Mouse (Mus musculus) granulocyte monocyte progenitor cell, adult 5-6 weeks (primary cell): Measurements from ENCODE around the gene Fam84b. TPM values are rescaled to one million over a fixed set of nuclear protein-coding genes. Genes with fewer than 3 reads are reported as not detected.
"Not testable (repeated sequence)": the region's sequence is repeated elsewhere in the genome, so short reads cannot be mapped to it uniquely, and the experiment has no call there.

ENCODE experiments used
- ATAC-seq: replicated peaks from 2 replicates; pipeline ENCODE4 v1.8.0; 2016; ENCODE audit warnings: mild to moderate bottlenecking, moderate TSS enrichment, inconsistent platforms; ENCODE audit not compliant: poor library complexity, severe bottlenecking
- total RNA-seq, 2 experiments: library from RNA; stranded (forward) in 1 of 2; stranded (reverse) in 1 of 2; fragments of 200-712, 200-1000 nt in 1 of 2; fragments of >200 nt in 1 of 2; fragmentation: Nextera tagmentation in 1 of 2; gene quantifications; 2 replicates each; pipeline ENCODE4 v1.2.3; 2014 to 2017

The Fam84b gene
- total RNA-seq (2014; fragmentation: Nextera tagmentation) = 8.9 and 9.8 TPM in 2 replicates
- 7.9 and 9.0 TPM in 2 replicates for total RNA-seq (2017)

GRCm38 (mm10) chr15:60853231-60853999 is at the start of gene Fam84b:
Fam84b (minus strand) TSS chr15:60853778.
- ATAC-seq = no peak

GRCm38 (mm10) chr15:60898187-60898965 is 44.8 kb upstream of the Fam84b start:
- no peak for ATAC-seq

GRCm38 (mm10) chr15:60896040-60896439 is 42.5 kb upstream of the Fam84b start:
- ATAC-seq = no peak

- ATAC-seq = no peak
These were observed 39.4 kb upstream of the Fam84b start for GRCm38 (mm10) chr15:60892976-60893463.

- ATAC-seq = no peak
These were observed 35.1 kb upstream of the Fam84b start for GRCm38 (mm10) chr15:60888724-60889123.

GRCm38 (mm10) chr15:60875721-60876120 is 22.1 kb upstream of the Fam84b start:
- ATAC-seq = no peak

GRCm38 (mm10) chr15:60862417-60862816 is 8.8 kb upstream of the Fam84b start:
- ATAC-seq = peak; percentile 70

GRCm38 (mm10) chr15:60855112-60855511 is 1.5 kb upstream of the Fam84b start:
- ATAC-seq = peak; percentile 81

- ATAC-seq = peak; percentile 67
These were observed 573 bp upstream of the Fam84b start for GRCm38 (mm10) chr15:60854151-60854550.

GRCm38 (mm10) chr15:60848630-60849029 is 4.9 kb downstream of the Fam84b start:
- peak; percentile 65 for ATAC-seq

GRCm38 (mm10) chr15:60846291-60846690 is 7.3 kb downstream of the Fam84b start:
- no peak for ATAC-seq

- ATAC-seq = no peak
These were observed 7.7 kb downstream of the Fam84b start for GRCm38 (mm10) chr15:60845886-60846285.

- ATAC-seq = no peak
These were observed 11.8 kb downstream of the Fam84b start for GRCm38 (mm10) chr15:60841785-60842184.

- not testable (repeated sequence) for ATAC-seq
These were observed 12.3 kb downstream of the Fam84b start for GRCm38 (mm10) chr15:60841312-60841711.

- peak; percentile 27; the same call in 1 of the 2 replicates for ATAC-seq
These were observed 13.3 kb downstream of the Fam84b start for GRCm38 (mm10) chr15:60840296-60840670.

GRCm38 (mm10) chr15:60839539-60840295 is 13.9 kb downstream of the Fam84b start:
- no peak for ATAC-seq

GRCm38 (mm10) chr15:60838135-60838534 is 15.4 kb downstream of the Fam84b start:
- ATAC-seq = peak; percentile 31

GRCm38 (mm10) chr15:60837719-60838118 is 15.9 kb downstream of the Fam84b start:
- no peak for ATAC-seq

- ATAC-seq = peak; percentile 23; the same call in 1 of the 2 replicates
These were observed 17.3 kb downstream of the Fam84b start for GRCm38 (mm10) chr15:60836321-60836720.
